Mouse (Mus musculus): ENCODE results near the gene Scnn1g. TPM values are rescaled to one million over a fixed set of nuclear protein-coding genes. Genes with fewer than 3 reads are reported as not detected.

Gene Scnn1g
- 0.10 TPM in 1 of 2 replicates, not detected in the other for polyA plus RNA-seq (2012; rRNA removed)

GRCm38 (mm10) chr7:121734171-121734831 lies at the start of gene Scnn1g:
Gene Scnn1g, plus strand, starts transcription at chr7:121734479.

GRCm38 (mm10) chr7:121707073-121707667 lies 27.1 kb upstream of the Scnn1g start, which contains the start of gene Usp31:
Gene Usp31, minus strand, starts transcription at chr7:121707253.

Other genes with a start within 250 kb of the Scnn1g start
- 6.6 and 9.7 TPM in 2 replicates for gene Usp31, start 27.2 kb upstream of the Scnn1g start, polyA plus RNA-seq (2012; rRNA removed)
- gene Scnn1b, start 130.6 kb downstream of the Scnn1g start, polyA plus RNA-seq (2012; rRNA removed), result 2.5 and 6.5 TPM in 2 replicates
- gene Cog7, start 247.2 kb downstream of the Scnn1g start, polyA plus RNA-seq (2012; rRNA removed), result 23.1 and 26.4 TPM in 2 replicates